Mouse (Mus musculus) CH12.LX (cell line): ENCODE measurements at regions not wholly inside any gene's neighbourhood (a gene's known extent, or its start where the extent isn't known, plus 50 kb on each side); places are given as distances from the start of the nearest gene placed in this dataset.

Source experiments
- DNase-seq: peaks from one replicate; pipeline ENCODE4 v3.0.0-alpha.2; 2013; ENCODE audit errors: extremely low read depth
- H3K27ac ChIP-seq: 2 replicates; pipeline ENCODE4 v1.5.1; 2012; ENCODE audit warnings: low read depth, mild to moderate bottlenecking, control low read depth, moderate library complexity; ENCODE audit not compliant: insufficient read depth
- H3K27me3 ChIP-seq: replicated peaks from 2 replicates; pipeline ENCODE3; 2012; ENCODE audit warnings: inconsistent platforms
- H3K36me3 ChIP-seq, 2 experiments: replicated peaks in 1 of 2; 2 replicates each; pipeline versions ENCODE3 to v1.6.1; 2012; ENCODE audit warnings: inconsistent platforms in 1 of 2, low read length in 1 of 2, mild to moderate bottlenecking in 1 of 2, mixed read lengths in 1 of 2, moderate library complexity in 1 of 2; ENCODE audit not compliant: control insufficient read depth in 1 of 2, insufficient read depth in 1 of 2
- H3K4me1 ChIP-seq, 2 experiments: 2 replicates each; pipeline ENCODE4 v1.6.1; 2012; ENCODE audit warnings: inconsistent platforms in 1 of 2, moderate library complexity in 1 of 2; ENCODE audit not compliant: insufficient read depth in 2 of 2, control insufficient read depth in 1 of 2
- H3K4me2 ChIP-seq: 2 replicates; pipeline ENCODE4 v1.6.1; 2012; ENCODE audit warnings: low read depth, mild to moderate bottlenecking, control low read depth; ENCODE audit not compliant: poor library complexity, insufficient read depth, severe bottlenecking
- H3K4me3 ChIP-seq, 3 experiments: fragments of 150-350 bp in 1 of 3; sonication (generic) in 1 of 3; replicated peaks in 1 of 3; 2 replicates each; pipeline versions ENCODE3 to v1.5.1; 2011 to 2012; ENCODE audit warnings: low read depth in 2 of 3, low read length in 2 of 3, mild to moderate bottlenecking in 2 of 3, moderate library complexity in 2 of 3, control low read depth in 1 of 3, improper control_type of control experiment in 1 of 3, inconsistent platforms in 1 of 3, mixed read lengths in 1 of 3; ENCODE audit not compliant: poor library complexity in 1 of 3
- H3K79me2 ChIP-seq: replicated peaks from 2 replicates; pipeline ENCODE4 v1.6.1; 2012; ENCODE audit warnings: mild to moderate bottlenecking, moderate library complexity; ENCODE audit not compliant: control insufficient read depth, poor library complexity, insufficient read depth, severe bottlenecking; ENCODE audit errors: extremely low read depth
- H3K9ac ChIP-seq: 2 replicates; pipeline ENCODE4 v1.6.1; 2012; ENCODE audit warnings: low read depth, mild to moderate bottlenecking, control low read depth, moderate library complexity; ENCODE audit not compliant: insufficient read depth
- H3K9me3 ChIP-seq: replicated peaks from 2 replicates; pipeline ENCODE3; 2012; ENCODE audit warnings: low read length, inconsistent platforms, mixed read lengths
- BHLHE40 ChIP-seq: IDR thresholded peaks from 2 replicates; pipeline ENCODE4 v1.6.1; 2011; ENCODE audit warnings: mild to moderate bottlenecking, low read depth, low read length, improper control_type of control experiment
- CHD2 ChIP-seq: IDR thresholded peaks from 2 replicates; pipeline ENCODE4 v1.6.1; 2011; ENCODE audit warnings: low read length, improper control_type of control experiment
- CTCF ChIP-seq, 2 experiments: IDR thresholded peaks in 1 of 2; conservative IDR thresholded peaks in 1 of 2; 2 replicates each; pipeline ENCODE4 v1.5.1; 2011 to 2012; ENCODE audit warnings: low read depth in 2 of 2, low read length in 2 of 2, improper control_type of control experiment in 1 of 2, inconsistent platforms in 1 of 2, mild to moderate bottlenecking in 1 of 2, moderate library complexity in 1 of 2
- E2F4 ChIP-seq: IDR thresholded peaks from 2 replicates; pipeline ENCODE4 v1.6.1; 2011; ENCODE audit warnings: low read depth, low read length, improper control_type of control experiment; ENCODE audit not compliant: insufficient replicate concordance
- ELF1 ChIP-seq: IDR thresholded peaks from 2 replicates; pipeline ENCODE4 v1.6.1; 2014; ENCODE audit warnings: low read depth, mild to moderate bottlenecking, inconsistent platforms, low read length, improper control_type of control experiment
- IRF4 ChIP-seq: IDR thresholded peaks from 2 replicates; pipeline ENCODE4 v1.6.1; 2014; ENCODE audit warnings: low read depth, mild to moderate bottlenecking, inconsistent platforms, low read length, improper control_type of control experiment
- JUND ChIP-seq: conservative IDR thresholded peaks from 2 replicates; pipeline ENCODE4 v1.6.1; 2011; ENCODE audit warnings: low read depth, low read length, improper control_type of control experiment
- KAT2A ChIP-seq: IDR thresholded peaks from 2 replicates; pipeline ENCODE4 v1.6.1; 2012; ENCODE audit warnings: low read length, improper control_type of control experiment, inconsistent platforms; ENCODE audit not compliant: insufficient replicate concordance
- MAFK ChIP-seq: IDR thresholded peaks from 2 replicates; pipeline ENCODE4 v1.6.1; 2011; ENCODE audit warnings: low read length, improper control_type of control experiment; ENCODE audit not compliant: insufficient replicate concordance
- MAX ChIP-seq: IDR thresholded peaks from 2 replicates; pipeline ENCODE4 v1.6.1; 2011; ENCODE audit warnings: low read length, improper control_type of control experiment
- MXI1 ChIP-seq: IDR thresholded peaks from 2 replicates; pipeline ENCODE4 v1.6.1; 2011; ENCODE audit warnings: mild to moderate bottlenecking, low read depth, low read length, improper control_type of control experiment
- NELFE ChIP-seq: IDR thresholded peaks from 2 replicates; pipeline ENCODE4 v1.6.1; 2011; ENCODE audit warnings: low read depth, low read length, improper control_type of control experiment
- NRF1 ChIP-seq: IDR thresholded peaks from 2 replicates; pipeline ENCODE4 v1.6.1; 2014; ENCODE audit warnings: low read depth, mild to moderate bottlenecking, inconsistent platforms, low read length, improper control_type of control experiment, moderate library complexity
- PAX5 ChIP-seq: IDR thresholded peaks from 2 replicates; pipeline ENCODE4 v1.6.1; 2012; ENCODE audit warnings: low read length, inconsistent platforms, mixed read lengths
- POLR2A ChIP-seq: IDR thresholded peaks from 2 replicates; pipeline ENCODE4 v1.6.1; 2011; ENCODE audit warnings: low read depth, mild to moderate bottlenecking, improper control_type of control experiment, low read length
- SIN3A ChIP-seq: IDR thresholded peaks from 2 replicates; pipeline ENCODE4 v1.6.1; 2012; ENCODE audit warnings: low read length, improper control_type of control experiment, inconsistent platforms
- TBP ChIP-seq: conservative IDR thresholded peaks from 2 replicates; pipeline ENCODE4 v1.6.1; 2011; ENCODE audit warnings: low read depth, low read length, improper control_type of control experiment
- UBTF ChIP-seq: IDR thresholded peaks from 2 replicates; pipeline ENCODE4 v1.6.1; 2012; ENCODE audit warnings: low read depth, mild to moderate bottlenecking, inconsistent platforms, low read length, improper control_type of control experiment, moderate library complexity
- USF1 ChIP-seq: IDR thresholded peaks from 2 replicates; pipeline ENCODE4 v1.6.1; 2014; ENCODE audit warnings: low read depth, mild to moderate bottlenecking, inconsistent platforms, low read length, improper control_type of control experiment
- USF2 ChIP-seq: conservative IDR thresholded peaks from 2 replicates; pipeline ENCODE4 v1.6.1; 2011; ENCODE audit warnings: low read depth, low read length, improper control_type of control experiment
- ZC3H11A ChIP-seq: IDR thresholded peaks from 2 replicates; pipeline ENCODE4 v1.6.1; 2012; ENCODE audit warnings: low read depth, mild to moderate bottlenecking, inconsistent platforms, low read length, improper control_type of control experiment
- ZKSCAN1 ChIP-seq: IDR thresholded peaks from 2 replicates; pipeline ENCODE4 v1.6.1; 2012; ENCODE audit warnings: low read depth, inconsistent platforms, low read length, improper control_type of control experiment, borderline replicate concordance
- ZNF384 ChIP-seq: IDR thresholded peaks from 2 replicates; pipeline ENCODE4 v1.6.1; 2012; ENCODE audit warnings: low read depth, low read length, improper control_type of control experiment, inconsistent platforms
- dilution Hi-C: fragments of 300-500 bp; cut with MboI; formaldehyde crosslinking; loops from 2 replicates; pipeline ENCODE4 v1.14.3; 2020; ENCODE audit warnings: low sequenced_read_pairs; ENCODE audit not compliant: extremely low pct_unique_long_range_greater_than_20kb, extremely low pct_ligation_motif_present
- in situ Hi-C: fragments of 300-500 bp; cut with MboI; formaldehyde crosslinking; loops from 3 replicates; pipeline ENCODE4 v1.14.3; 2019; ENCODE audit warnings: low sequenced_read_pairs, low pct_ligation_motif_present, low pct_unique_long_range_greater_than_20kb, mixed read lengths

- no peaks in the 10 kb centered on the region for H3K36me3 ChIP-seq
- no peak overlapping the region for H3K4me2 ChIP-seq
- DNase-seq = no peak
- no peak overlapping the region for H3K9ac ChIP-seq
- no peak overlapping the region for H3K4me3 ChIP-seq
- dilution Hi-C loops = no loop called here
- TF ChIP-seq SIN3A (no peak), USF1 (no peak), ZNF384 (no peak), MAFK (no peak), E2F4 (no peak), IRF4 (no peak), BHLHE40 (no peak), TBP (no peak), CHD2 (no peak), ZKSCAN1 (no peak), ZC3H11A (no peak), PAX5 (no peak), POLR2A (no peak), NELFE (no peak)
- H3K4me1 ChIP-seq = no peaks in the 10 kb centered on the region
- H3K27ac ChIP-seq = no peak overlapping the region
- in situ Hi-C loops = no loop called here
- no peaks in the 10 kb centered on the region for H3K27me3 ChIP-seq
- no peaks in the 10 kb centered on the region for H3K9me3 ChIP-seq
- H3K79me2 ChIP-seq = no peaks in the 10 kb centered on the region
Observed at GRCm38 (mm10) chr1:71945070-71945469, 267.0 kb downstream of the Mreg start.

DNA sequence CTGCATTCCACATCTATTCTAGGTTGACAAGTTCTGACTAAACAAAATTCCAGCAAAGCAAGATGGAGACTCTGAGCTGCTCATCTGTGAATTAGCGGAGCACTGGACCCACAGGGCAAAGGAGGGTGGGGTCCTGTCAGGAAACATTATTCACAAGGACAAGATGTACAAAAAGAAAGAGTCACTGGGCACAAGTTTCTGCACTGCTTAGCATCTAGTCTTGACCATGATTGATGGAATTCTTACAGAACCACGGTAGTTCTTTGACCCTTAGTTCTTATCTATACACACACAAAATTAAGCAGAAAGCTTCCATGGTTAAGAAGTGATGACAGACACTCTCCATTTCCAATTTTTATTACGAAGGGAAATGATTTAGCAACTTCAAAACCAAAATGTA lies 267.6 kb downstream of the Mreg start:
- Histone ChIP-seq H3K9ac (no peak overlapping the region), H3K79me2 (no peaks in the 10 kb centered on the region), H3K36me3 (no peaks in the 10 kb centered on the region), H3K27me3 (no peaks in the 10 kb centered on the region), H3K9me3 (no peaks in the 10 kb centered on the region), H3K4me3 (no peak overlapping the region), H3K4me1 (no peaks in the 10 kb centered on the region), H3K4me2 (no peak overlapping the region), H3K27ac (no peak overlapping the region)
- TF ChIP-seq POLR2A = no peak
- no peak for TF ChIP-seq MAX
- TF ChIP-seq UBTF = no peak
- no peak for TF ChIP-seq CTCF (conservative IDR thresholded peaks at IDR 0.05 in 1 of 2, IDR thresholded peaks at IDR 0.05 in 1 of 2; ENCODE audit: low read depth in 2 of 2, low read length in 2 of 2)
- TF ChIP-seq NRF1 = no peak
- no peak for TF ChIP-seq JUND
- TF ChIP-seq KAT2A = no peak
- TF ChIP-seq MAFK = no peak
- no peak for TF ChIP-seq ELF1
- TF ChIP-seq USF1 = no peak
- TF ChIP-seq MXI1 = no peak
- no peak for TF ChIP-seq ZC3H11A
- TF ChIP-seq USF2 = no peak
- dilution Hi-C loops = no loop called here
- in situ Hi-C loops = no loop called here
- DNase-seq = no peak
